Mouse (Mus musculus) ES-Bruce4 (cell line): ENCODE results near the gene Lsm2.

Experiments
- CTCF ChIP-seq: IDR thresholded peaks from one replicate; pipeline ENCODE4 v1.8.1; 2011; ENCODE audit warnings: low read depth, low read length
- EP300 ChIP-seq: IDR thresholded peaks from 2 replicates; pipeline ENCODE4 v1.6.1; 2011; ENCODE audit warnings: low read depth, low read length; ENCODE audit not compliant: insufficient read depth
- POLR2A ChIP-seq: IDR thresholded peaks from one replicate; pipeline ENCODE4 v1.8.1; 2011; ENCODE audit warnings: low read length; ENCODE audit not compliant: insufficient read depth

GRCm38 (mm10) chr17:35024691-35025488 lies 43.2 kb downstream of the Lsm2 start:
- no peak for TF ChIP-seq CTCF
- TF ChIP-seq POLR2A = no peak
- TF ChIP-seq EP300 = no peak
